Mouse (Mus musculus) cerebellum, adult 18-20 months (tissue): ENCODE measurements around the gene Flvcr1.

Experiments
- DNase-seq, 2 experiments: peaks; one replicate each; pipeline ENCODE4 v3.0.0; 2021

Gene Flvcr1

DNA sequence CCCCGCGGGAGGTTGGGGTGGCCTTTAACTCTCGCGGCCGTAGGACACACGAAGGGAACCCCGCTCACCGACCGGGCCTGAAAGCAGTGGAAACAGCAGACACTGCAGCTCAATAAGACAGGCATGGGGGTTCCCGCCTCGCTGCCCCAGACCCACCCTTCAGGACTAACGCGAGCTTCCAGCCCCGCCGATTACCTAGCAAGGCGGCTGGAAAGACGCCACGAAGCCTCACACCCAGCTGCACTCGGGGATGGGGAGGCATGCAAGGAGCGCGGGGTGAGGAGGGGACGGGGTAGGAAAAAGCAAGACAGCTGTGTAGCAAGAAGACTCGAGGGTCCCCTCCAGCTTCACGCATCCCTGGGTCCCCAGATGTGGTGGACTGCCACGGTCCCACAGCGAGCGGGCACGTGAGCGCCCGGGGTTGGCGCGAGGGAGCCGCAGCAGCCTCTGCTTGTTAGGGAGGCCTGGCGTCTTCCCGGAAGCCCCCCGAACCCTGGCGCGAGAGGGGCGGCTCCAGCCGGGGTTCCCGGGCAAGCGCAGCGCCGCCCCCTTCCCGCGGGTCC, 47.4 kb downstream of the Flvcr1 start:
- DNase-seq = peak in 1 of 2 experiments; percentile 17

- no peak for DNase-seq
These were observed 48.0 kb downstream of the Flvcr1 start for GRCm38 (mm10) chr1:190978001-190978400.

GRCm38 (mm10) chr1:190976887-190977573, 48.9 kb downstream of the Flvcr1 start:
- no peak for DNase-seq

DNA sequence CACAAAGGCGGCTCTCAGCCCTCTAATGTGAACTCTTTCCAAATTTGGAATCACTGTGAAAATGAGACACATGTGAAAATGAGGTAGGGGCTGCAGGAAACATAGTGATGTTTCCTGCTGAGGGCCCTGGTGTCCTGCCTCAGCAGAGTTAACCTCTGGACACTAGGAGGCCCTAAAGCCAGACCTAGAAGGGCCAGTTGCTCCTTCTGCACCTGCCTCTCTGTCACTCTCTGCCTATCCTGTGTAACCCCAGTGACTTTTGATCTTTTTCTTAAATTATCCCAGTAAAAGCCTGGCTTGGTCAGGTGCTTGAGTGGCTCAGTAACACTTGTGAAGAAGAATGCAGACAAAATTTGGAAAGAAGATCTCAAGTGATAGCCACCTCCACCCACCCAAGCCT, 51.1 kb downstream of the Flvcr1 start:
- DNase-seq = no peak

- no peak for DNase-seq
These were observed 51.8 kb downstream of the Flvcr1 start for GRCm38 (mm10) chr1:190974191-190974590.

DNA sequence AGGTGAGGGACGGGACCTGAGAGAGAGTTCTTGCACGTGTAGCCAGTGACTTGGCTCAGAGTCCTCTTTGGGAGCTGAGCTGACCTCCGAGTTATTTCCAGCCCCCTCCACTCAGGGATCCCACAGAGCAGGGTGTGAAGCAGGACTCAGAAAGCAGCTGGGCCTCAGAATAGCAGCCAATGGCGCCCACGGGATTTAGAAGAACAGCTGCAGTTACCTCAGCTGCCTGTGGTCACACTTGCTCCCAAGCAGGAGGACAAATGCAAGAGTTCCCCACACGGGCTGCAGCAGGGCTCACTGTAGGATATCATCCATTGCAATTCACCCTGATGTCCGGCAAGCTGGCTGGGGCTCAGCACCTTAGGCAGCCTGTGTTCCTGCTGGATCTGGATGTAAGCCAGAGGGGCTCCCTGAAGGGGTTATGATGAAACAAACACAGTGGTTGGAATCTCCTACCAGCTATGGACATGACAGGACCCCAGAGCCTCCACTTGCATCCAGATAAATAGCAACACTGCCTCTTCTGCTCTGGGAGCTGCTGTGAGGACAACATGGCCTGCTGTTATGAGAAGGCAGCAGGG, 53.3 kb downstream of the Flvcr1 start:
- DNase-seq = no peak

DNA sequence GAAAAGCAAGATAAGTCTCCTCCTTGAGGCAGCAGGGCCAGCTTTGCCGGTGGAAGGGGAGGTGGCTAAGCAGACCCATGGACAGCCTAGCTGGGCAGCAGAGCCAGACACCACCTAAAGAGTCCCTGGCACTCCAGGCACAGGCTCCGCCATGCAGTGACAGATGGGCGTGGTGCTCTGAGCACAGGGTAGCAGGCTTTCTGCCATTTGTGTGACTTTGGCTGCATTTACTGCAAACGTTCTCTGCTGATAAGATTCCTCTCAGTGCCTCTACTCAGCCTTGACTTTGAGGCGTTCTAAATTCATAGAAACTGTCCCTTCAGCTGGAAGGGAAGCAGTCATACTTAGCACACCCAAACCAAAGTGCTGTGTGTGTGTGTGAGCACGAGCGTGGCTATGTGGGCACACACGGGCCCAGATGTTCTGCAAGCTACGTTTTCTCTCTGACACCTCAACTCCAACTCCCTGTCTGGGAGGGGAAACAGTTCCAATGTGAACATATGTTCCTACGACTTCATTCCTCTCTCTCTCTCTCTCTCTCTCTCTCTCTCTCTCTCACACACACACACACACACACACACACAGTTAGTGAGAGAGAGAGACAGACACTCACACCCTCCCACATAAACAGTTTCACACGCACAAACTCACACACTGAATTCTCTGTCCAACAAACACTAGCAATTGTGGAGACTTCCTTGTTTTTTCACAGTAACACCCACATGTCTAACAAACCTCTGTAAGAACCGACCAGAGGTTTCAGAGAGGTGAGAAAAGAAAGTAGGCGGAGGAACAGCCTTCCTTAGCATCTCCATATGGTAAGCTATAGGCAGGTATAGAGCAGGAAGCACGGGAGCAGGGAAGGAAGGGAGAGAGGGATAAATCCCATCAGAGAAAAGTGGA, 54.0 kb downstream of the Flvcr1 start:
- DNase-seq = peak; percentile 38 to 45

GRCm38 (mm10) chr1:190968010-190968409, 57.9 kb downstream of the Flvcr1 start:
- DNase-seq = no peak

DNA sequence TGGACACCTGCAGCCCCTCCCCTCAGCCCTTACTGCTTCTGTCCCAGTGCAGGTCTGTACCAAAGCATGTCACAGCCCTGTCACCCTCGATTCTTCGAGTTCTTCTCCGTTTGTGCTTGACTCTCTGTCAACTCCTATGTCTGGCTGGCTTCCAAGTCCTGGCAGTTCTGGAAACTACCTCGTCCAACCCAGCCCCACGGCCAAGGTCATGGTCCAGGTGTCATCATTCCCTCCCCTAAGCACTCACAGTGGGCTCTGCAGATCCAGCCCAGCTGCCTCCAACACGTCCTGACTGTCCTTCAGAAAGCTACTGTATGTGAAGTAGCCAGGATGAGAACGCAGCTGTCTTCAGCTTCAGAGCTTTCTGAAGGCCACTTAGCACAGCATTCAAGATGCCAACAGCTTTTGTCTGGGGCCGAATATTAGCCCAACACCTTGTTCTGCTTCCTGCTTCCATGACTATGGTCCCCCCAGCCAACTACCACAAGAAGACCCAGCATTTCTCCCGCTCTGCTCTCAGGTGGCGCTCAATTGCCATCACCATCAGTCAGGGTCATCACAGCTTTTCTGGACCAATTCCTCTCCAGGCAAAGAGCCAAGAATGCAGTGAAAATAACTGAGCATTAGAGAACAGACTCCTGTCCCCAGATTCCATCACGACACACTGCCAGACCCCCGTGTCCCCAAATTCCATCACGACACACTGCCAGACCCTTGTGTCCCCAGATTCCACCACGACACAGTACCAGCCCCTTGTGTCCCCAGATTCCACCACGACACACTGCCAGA, 60.8 kb downstream of the Flvcr1 start:
- DNase-seq = no peak

DNA sequence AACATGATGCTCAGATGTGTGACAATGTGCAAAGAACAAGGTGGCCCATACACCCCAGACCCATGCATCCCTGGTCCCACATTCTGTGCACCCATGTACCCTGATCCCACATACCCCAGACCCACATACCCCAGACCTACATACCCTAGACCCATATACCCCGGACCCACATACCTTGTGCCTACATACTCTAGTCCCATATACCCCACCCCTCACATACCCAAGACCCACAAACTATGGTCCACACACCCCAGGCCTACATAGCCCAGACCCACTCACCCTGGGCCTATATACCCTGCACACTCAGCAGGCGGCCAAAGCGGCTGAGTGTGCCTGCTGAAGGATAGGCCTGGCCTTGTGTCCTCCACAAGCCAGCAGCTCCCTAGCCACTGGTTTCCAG, 63.2 kb downstream of the Flvcr1 start:
- no peak for DNase-seq

DNA sequence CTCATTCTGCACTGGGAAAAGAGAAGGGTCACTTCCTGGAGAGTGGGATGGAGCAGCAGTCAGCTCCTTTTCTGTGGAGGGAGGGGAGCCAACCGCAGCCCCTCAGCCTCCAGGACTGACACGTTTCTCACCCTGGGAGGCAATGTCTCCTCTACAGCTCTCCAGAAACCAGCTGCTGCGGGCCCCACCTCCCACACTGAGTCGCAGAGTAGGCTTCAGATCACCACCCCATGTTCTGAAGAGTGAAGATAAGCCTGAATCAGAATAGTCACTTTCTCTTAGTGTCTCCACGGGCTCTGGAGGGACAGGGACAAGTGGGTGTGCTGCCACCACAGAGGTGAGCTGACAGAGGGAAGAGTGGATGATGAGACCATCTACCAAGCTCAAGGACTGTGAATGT, 67.1 kb downstream of the Flvcr1 start:
- DNase-seq = no peak
